Comparison of ENCODE assay signal across 24 mouse cellular contexts in the genomic region with DNA sequence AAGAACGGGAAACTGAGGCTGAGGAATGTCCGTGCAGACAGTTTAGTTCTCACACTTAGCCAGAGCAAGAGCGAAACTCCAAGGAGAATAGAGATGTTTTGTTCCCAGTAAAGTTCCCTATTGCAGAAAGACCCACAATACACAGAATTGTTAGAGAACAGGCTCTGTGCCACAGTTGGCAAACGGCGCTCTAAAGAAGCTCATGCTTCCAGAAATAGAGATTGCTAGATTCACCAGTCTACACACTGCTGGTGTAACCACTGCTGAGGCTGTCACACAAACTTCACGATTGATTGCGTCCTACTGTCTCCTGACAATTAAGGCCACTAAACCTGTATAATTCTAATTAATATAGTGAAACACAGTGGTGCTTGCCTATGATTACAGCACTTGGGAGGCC. TPM values are rescaled to one million over a fixed set of nuclear protein-coding genes. Genes with fewer than 3 reads are reported as not detected.
DNase-seq lines count a peak whose midpoint lies in the region; ATAC-seq and TF ChIP-seq lines count a peak whose summit lies in the region.
"Had no signal": no experiment of that assay in that cellular context is flagged by ENCODE, and none has a peak within 500 bp of the region (broad histone marks: within the 10 kb centered on the region; RNA-seq: fewer than 3 reads in every experiment).

No protein-coding gene starts in this region.

- intact Hi-C loops in heart, adult 2 months (cut with DNase I) = loop anchor here (5.0 kb wide), 1 partner anchor 1831 kb away; no protein-coding TSS in a partner anchor
- intact Hi-C loops in left cerebral cortex, postnatal 25 days (cut with DNase I) = loop anchor here (5.0 kb wide), 2 partner anchors 139 to 259 kb away; partner anchors contain the start of gene Fads3
- intact Hi-C loops in left cerebral cortex, postnatal 4 days (cut with DNase I) = no loop called here

- no peaks in the 10 kb centered on the region for H3K79me2 ChIP-seq in heart, adult 2 months (replicated peaks; ENCODE audit: control insufficient read depth, insufficient read depth, low read length)

- no peak for TF ChIP-seq POLR2A in heart, adult 2 months (IDR thresholded peaks at IDR 0.05; ENCODE audit: insufficient read depth, low read depth, low read length)

- 73% methylated on average over 7 of the region's 7 CpGs for WGBS in heart, adult 2 months
- 93% methylated on average over 7 of the region's 7 CpGs for WGBS in heart, embryonic 11.5 days (ENCODE audit: insufficient replicate concordance)

- peak overlapping the region; percentile 48 for H3K27ac ChIP-seq in heart, adult 2 months
- no peak overlapping the region for H3K27ac ChIP-seq in heart, embryonic 11.5 days (ENCODE audit: low read depth, low read length)
- H3K27ac ChIP-seq: embryonic facial prominence, embryonic 13.5 days; forebrain, embryonic 15.5 days; kidney, embryonic 15.5 days; liver, embryonic 14.5 days; stomach, postnatal 0 days had no signal

- TF ChIP-seq CTCF in heart, adult 2 months (IDR thresholded peaks at IDR 0.05) = no peak

- H3K4me1 ChIP-seq in heart, adult 2 months (ENCODE audit: control insufficient read depth, insufficient read depth, low read length) = peaks cover 9% of the 10 kb centered on the region
- peaks cover 19% of the 10 kb centered on the region for H3K4me1 ChIP-seq in heart, embryonic 11.5 days (ENCODE audit: control insufficient read depth, insufficient read depth, low read length)

- H3K36me3 ChIP-seq in heart, adult 2 months (ENCODE audit: control insufficient read depth, insufficient read depth, low read length) = no peaks in the 10 kb centered on the region
- peaks cover 11% of the 10 kb centered on the region for H3K36me3 ChIP-seq in heart, embryonic 11.5 days (ENCODE audit: control insufficient read depth, insufficient read depth, low read length)

- no peak overlapping the region for H3K9ac ChIP-seq in heart, adult 2 months (ENCODE audit: low read depth, low read length)
- H3K9ac ChIP-seq in heart, embryonic 11.5 days (ENCODE audit: low read depth, low read length) = no peak overlapping the region
- H3K9ac ChIP-seq: embryonic facial prominence, embryonic 13.5 days; forebrain, embryonic 15.5 days; kidney, embryonic 15.5 days; liver, embryonic 14.5 days; neural tube, embryonic 13.5 days had no signal

- TF ChIP-seq EP300 in heart, adult 2 months (IDR thresholded peaks at IDR 0.05; ENCODE audit: insufficient read depth, low read depth, low read length) = no peak

- no peak overlapping the region for H3K4me3 ChIP-seq in heart, adult 2 months
- H3K4me3 ChIP-seq in heart, embryonic 11.5 days (ENCODE audit: low read depth, low read length) = no peak overlapping the region
- H3K4me3 ChIP-seq: embryonic facial prominence, embryonic 13.5 days; forebrain, embryonic 15.5 days; kidney, embryonic 15.5 days; neural tube, embryonic 13.5 days had no signal

- H3K27me3 ChIP-seq in heart, adult 2 months (ENCODE audit: control insufficient read depth, insufficient read depth, low read length) = no peaks in the 10 kb centered on the region
- H3K27me3 ChIP-seq in heart, embryonic 11.5 days (ENCODE audit: control insufficient read depth, insufficient read depth, low read length) = no peaks in the 10 kb centered on the region
- H3K27me3 ChIP-seq: CH12.LX; embryonic facial prominence, embryonic 13.5 days; forebrain, embryonic 15.5 days; kidney, embryonic 15.5 days; neural tube, embryonic 13.5 days had no signal

- no peak for DNase-seq in heart, adult 2 months
- peak; percentile 49 to 67 for DNase-seq in left cerebral cortex, postnatal 25 days (ENCODE audit: low spot score in 2 of 2)
- DNase-seq in left cerebral cortex, postnatal 4 days = no peak
- peak; percentile 73 for DNase-seq in right cerebral cortex, postnatal 10 days (ENCODE audit: low spot score in 2 of 2)
- DNase-seq in right cerebral cortex, adult 18-20 months = no peak
- no peak for DNase-seq in cerebellum, adult 9-10 months
- no peak for DNase-seq in thymus, adult 18-20 months
- DNase-seq: adrenal gland, postnatal 36 days; cerebellum, adult 2 months; thymus, postnatal 14 days had no signal

- H3K4me2 ChIP-seq in heart, embryonic 11.5 days = no peak overlapping the region
- H3K4me2 ChIP-seq: embryonic facial prominence, embryonic 13.5 days; forebrain, embryonic 15.5 days; kidney, embryonic 15.5 days; midbrain, embryonic 11.5 days had no signal

- no peaks in the 10 kb centered on the region for H3K9me3 ChIP-seq in heart, embryonic 11.5 days (replicated peaks; ENCODE audit: control insufficient read depth, low read length)
- H3K9me3 ChIP-seq: embryonic facial prominence, embryonic 13.5 days; forebrain, embryonic 15.5 days; kidney, embryonic 15.5 days; neural tube, embryonic 13.5 days had no signal

- no peak for ATAC-seq in heart, embryonic 11.5 days (replicated peaks; ENCODE audit: insufficient number of reproducible peaks, low FRiP score, low TSS enrichment)
- ATAC-seq: forebrain, embryonic 15.5 days; hindbrain, embryonic 16.5 days; intestine, postnatal 0 days; lung, postnatal 0 days had no signal

RNA-seq across cellular contexts. Expression of gene Fads1, which starts 1.5 kb away (rescaled TPM):
- total RNA-seq in heart, adult 2 months (2021) = 10 to 100 TPM; 24.2 to 25.3 TPM
- polyA plus RNA-seq in heart, adult 2 months (2012; rRNA removed) = 14.6 and 16.2 TPM in 2 replicates
- 64.6 and 65.8 TPM in 2 replicates for polyA plus RNA-seq in heart, embryonic 11.5 days (2014; fragmentation: Nextera tagmentation; extraction: Ambion mirVana)
- total RNA-seq in left cerebral cortex, postnatal 25 days (2021) = 100 to 1,000 TPM; 180 to 188 TPM
- 100 to 1,000 TPM; 149 to 158 TPM for total RNA-seq in left cerebral cortex, postnatal 4 days (2021)

RNA-seq across cellular contexts. Expression of gene Tmem258, which starts 22.6 kb away (rescaled TPM):
- total RNA-seq in heart, adult 2 months (2021) = 100 to 1,000 TPM; 154 to 181 TPM
- polyA plus RNA-seq in heart, adult 2 months (2012; rRNA removed) = 200 and 205 TPM in 2 replicates
- 412 and 418 TPM in 2 replicates for polyA plus RNA-seq in heart, embryonic 11.5 days (2014; fragmentation: Nextera tagmentation; extraction: Ambion mirVana)
- total RNA-seq in left cerebral cortex, postnatal 25 days (2021) = 10 to 100 TPM; 70.0 to 76.0 TPM
- 100 to 1,000 TPM; 105 to 114 TPM for total RNA-seq in left cerebral cortex, postnatal 4 days (2021)

RNA-seq across cellular contexts. Expression of gene Fen1, which starts 22.7 kb away (rescaled TPM):
- total RNA-seq in heart, adult 2 months (2021) = 1 to 10 TPM; 3.7 to 4.5 TPM
- polyA plus RNA-seq in heart, adult 2 months (2012; rRNA removed) = 2.9 and 3.8 TPM in 2 replicates
- 59.3 and 70.9 TPM in 2 replicates for polyA plus RNA-seq in heart, embryonic 11.5 days (2014; fragmentation: Nextera tagmentation; extraction: Ambion mirVana)
- 1 to 10 TPM; 8.9 to 9.9 TPM for total RNA-seq in left cerebral cortex, postnatal 25 days (2021)
- 10 to 100 TPM; 11.7 to 11.9 TPM for total RNA-seq in left cerebral cortex, postnatal 4 days (2021)

RNA-seq across cellular contexts. Expression of gene Myrf, which starts 59.3 kb away (rescaled TPM):
- 1 to 10 TPM; 3.9 to 4.7 TPM for total RNA-seq in heart, adult 2 months (2021)
- 6.0 and 6.5 TPM in 2 replicates for polyA plus RNA-seq in heart, adult 2 months (2012; rRNA removed)
- polyA plus RNA-seq in heart, embryonic 11.5 days (2014; fragmentation: Nextera tagmentation; extraction: Ambion mirVana) = 22.7 and 23.0 TPM in 2 replicates
- 10 to 100 TPM; 12.2 to 16.1 TPM for total RNA-seq in left cerebral cortex, postnatal 25 days (2021)
- 1 to 10 TPM; 1.6 to 1.8 TPM for total RNA-seq in left cerebral cortex, postnatal 4 days (2021)
- total RNA-seq: gastrocnemius, adult 18-20 months; hematopoietic stem cell, adult 5-6 weeks had no signal

Comparison
In these comparisons a context has a peak if more than half of its experiments do, and no peak if none do; other contexts are left out.
1. DNase-seq: peak in left cerebral cortex, postnatal 25 days (2 of 2) and right cerebral cortex, postnatal 10 days (2 of 2); none in heart, adult 2 months (0 of 2), left cerebral cortex, postnatal 4 days (single experiment), right cerebral cortex, adult 18-20 months (single experiment), cerebellum, adult 9-10 months (single experiment) and thymus, adult 18-20 months (0 of 2).
2. RNA of gene Fads1, which starts 1.5 kb away (total RNA-seq): 180 to 188 TPM in left cerebral cortex, postnatal 25 days and 149 to 158 TPM in left cerebral cortex, postnatal 4 days; 24.2 to 25.3 TPM in heart, adult 2 months; every median in the first group is over 4 times any median in the second.